Mouse (Mus musculus) stomach, postnatal 0 days (tissue): Measurements from ENCODE around the gene Pbx3. TPM values are rescaled to one million over a fixed set of nuclear protein-coding genes. Genes with fewer than 3 reads are reported as not detected.
A peak's percentile ranks its signal among the peaks of the same experiment; 100 is the strongest.

Experiments
- ATAC-seq: fragments of 200-750 bp; cut with Nextera tagmentation; 2 replicates; pipeline ENCODE4 v1.8.0; 2017; ENCODE audit not compliant: low FRiP score, low TSS enrichment
- DNase-seq: peaks from one replicate; pipeline ENCODE4 v3.0.0-alpha.2; 2016; ENCODE audit warnings: low spot score
- H3K27ac ChIP-seq: fragments of 300-500 bp; sonication (generic); replicated peaks from 2 replicates; pipeline ENCODE4 v1.5.1; 2014; ENCODE audit warnings: mild to moderate bottlenecking, control low read depth
- H3K27me3 ChIP-seq: fragments of 300-500 bp; sonication (generic); 2 replicates; pipeline ENCODE4 v1.6.1; 2014; ENCODE audit warnings: low read length; ENCODE audit not compliant: control insufficient read depth, insufficient read depth
- H3K36me3 ChIP-seq: fragments of 300-500 bp; sonication (generic); 2 replicates; pipeline ENCODE4 v1.6.1; 2014; ENCODE audit warnings: low read length, mixed read lengths; ENCODE audit not compliant: control insufficient read depth, insufficient read depth
- H3K4me1 ChIP-seq: fragments of 300-500 bp; sonication (generic); replicated peaks from 2 replicates; pipeline ENCODE4 v1.6.1; 2014; ENCODE audit warnings: antibody characterized with exemption; ENCODE audit not compliant: control insufficient read depth, insufficient read depth
- H3K4me2 ChIP-seq: fragments of 300-500 bp; sonication (generic); replicated peaks from 2 replicates; pipeline ENCODE4 v1.6.1; 2014; ENCODE audit warnings: low read depth, mild to moderate bottlenecking, control low read depth, moderate library complexity
- H3K4me3 ChIP-seq: fragments of 300-500 bp; sonication (generic); 2 replicates; pipeline ENCODE4 v1.5.1; 2014; ENCODE audit warnings: low read depth, low read length, control low read depth
- H3K9ac ChIP-seq: fragments of 300-500 bp; sonication (generic); 2 replicates; pipeline ENCODE4 v1.6.1; 2014; ENCODE audit warnings: mild to moderate bottlenecking, low read length, control low read depth, mixed read lengths
- H3K9me3 ChIP-seq: fragments of 300-500 bp; sonication (generic); 2 replicates; pipeline ENCODE4 v1.6.1; 2016; ENCODE audit warnings: low read length; ENCODE audit not compliant: control insufficient read depth
- CTCF ChIP-seq: IDR thresholded peaks from 2 replicates; pipeline ENCODE4 v1.5.1; 2016; ENCODE audit warnings: antibody characterized with exemption, low read depth, mild to moderate bottlenecking, moderate library complexity
- EP300 ChIP-seq: optimal IDR thresholded peaks from 2 replicates; pipeline ENCODE3; 2016; ENCODE audit warnings: antibody characterized with exemption
- WGBS: fragments of 180-500 bp; shearing (Covaris S2); extraction: QIAGEN DNeasy Blood & Tissue Kit; methylation state at CpG from one replicate; pipeline ENCODE4 v1.1.7; 2014; 5-methylcytosine and 5-hydroxymethylcytosine counted together
- polyA plus RNA-seq: library from polyadenylated mRNA; unstranded; fragments of >200 nt; fragmentation: Nextera tagmentation; extraction: Ambion mirVana; gene quantifications from 2 replicates; pipeline ENCODE4 v1.2.1, GENCODE M21; 2015

The Pbx3 gene
- polyA plus RNA-seq, 1 experiment from 2014 or later = 11.6 TPM

DNA sequence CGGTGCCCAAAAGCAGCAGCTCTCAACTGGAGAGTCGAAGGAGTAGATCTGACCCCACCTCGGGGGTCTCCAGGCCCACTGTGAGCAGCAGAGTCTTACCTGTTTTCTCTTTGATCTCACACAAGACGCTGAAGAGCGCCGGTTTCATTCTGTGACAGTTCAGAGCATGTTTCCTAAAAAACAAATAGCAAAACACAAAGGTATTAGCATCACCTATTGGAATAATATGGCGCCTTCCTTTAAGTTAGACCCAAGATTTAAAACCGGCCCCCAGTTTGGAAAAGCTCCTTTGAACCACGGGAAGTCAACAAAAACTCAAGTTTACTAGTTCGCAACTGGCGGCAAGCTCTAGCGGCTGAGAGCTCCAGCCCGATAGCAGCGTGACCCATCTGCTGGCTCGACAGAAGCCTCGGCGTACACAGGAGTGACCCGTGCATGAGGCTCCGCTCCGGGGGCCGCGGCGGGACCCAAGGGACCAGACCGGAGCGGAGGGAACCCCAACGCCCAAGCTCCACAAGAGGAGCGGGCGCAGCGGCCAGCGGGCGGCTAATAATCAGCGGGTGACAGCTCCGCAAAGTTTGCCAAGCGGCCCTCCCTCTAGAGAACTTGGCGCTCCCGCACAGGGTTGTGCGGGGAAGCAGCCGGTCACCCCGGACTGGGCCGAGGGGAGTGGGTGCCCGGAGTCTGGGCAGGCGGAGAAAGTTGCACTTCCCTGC is 2.1 kb downstream of the Pbx3 start:
- DNase-seq (peak; percentile 48), ATAC-seq (no peak)
- peak overlapping the region; percentile 97 for H3K4me2 ChIP-seq
- no peaks in the 10 kb centered on the region for H3K4me1 ChIP-seq
- no peaks in the 10 kb centered on the region for H3K36me3 ChIP-seq
- 2% methylated on average over 42 of the region's 42 CpGs for WGBS
- no peaks in the 10 kb centered on the region for H3K9me3 ChIP-seq
- H3K27me3 ChIP-seq = no peaks in the 10 kb centered on the region
- peak overlapping the region; percentile 87 for H3K9ac ChIP-seq
- H3K4me3 ChIP-seq = peak overlapping the region; percentile 89
- TF ChIP-seq CTCF (no peak), EP300 (no peak)
- H3K27ac ChIP-seq = peak overlapping the region; percentile 97

DNA sequence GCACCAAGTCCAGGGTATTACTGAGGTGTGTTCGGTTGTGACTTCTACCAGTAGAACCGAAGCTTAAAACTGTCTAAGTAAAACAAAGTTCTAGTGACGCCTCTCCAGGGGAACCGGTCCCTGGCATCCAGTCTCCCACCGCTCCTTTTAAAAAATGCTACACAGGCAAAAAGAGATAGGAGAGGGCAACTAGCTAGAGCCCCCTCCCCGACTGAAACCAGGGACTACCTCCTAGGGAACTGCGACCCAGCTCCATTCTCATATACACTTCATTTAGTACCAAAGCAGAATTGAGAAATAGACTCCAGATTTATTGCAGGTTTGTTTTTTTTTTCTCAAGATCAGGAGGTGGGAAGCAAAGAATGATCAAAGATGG is 2.6 kb downstream of the Pbx3 start:
- Histone ChIP-seq H3K4me1 (no peaks in the 10 kb centered on the region), H3K4me2 (peak overlapping the region; percentile 97), H3K9me3 (no peaks in the 10 kb centered on the region), H3K36me3 (no peaks in the 10 kb centered on the region), H3K9ac (no peak overlapping the region), H3K27ac (no peak overlapping the region; the same call in 1 of the 2 replicates), H3K4me3 (peak overlapping the region; percentile 89), H3K27me3 (no peaks in the 10 kb centered on the region)
- no peak for TF ChIP-seq EP300
- no peak for TF ChIP-seq CTCF
- DNase-seq (no peak), ATAC-seq (no peak)
- WGBS = 36% methylated on average over 7 of the region's 7 CpGs

DNA sequence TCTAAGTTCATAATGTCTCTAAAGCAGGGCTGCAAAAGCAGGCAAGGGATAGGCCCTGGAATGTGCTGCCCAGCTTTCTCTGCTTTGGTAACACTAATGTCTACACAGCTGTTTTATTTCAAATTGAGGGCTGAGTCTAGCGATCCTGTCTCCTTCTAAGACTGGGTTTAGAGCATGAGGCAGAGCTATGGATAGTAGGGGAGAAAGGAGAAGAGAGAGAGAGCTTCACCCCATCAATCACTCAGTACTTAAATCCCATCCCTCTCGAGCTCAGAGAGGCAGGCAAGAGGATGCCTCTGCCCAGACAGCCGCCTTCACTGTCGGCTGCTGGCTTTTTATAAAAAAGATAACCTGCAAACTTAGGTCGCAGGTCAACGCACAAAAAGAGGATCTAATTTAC is 4.5 kb downstream of the Pbx3 start:
- no peaks in the 10 kb centered on the region for H3K9me3 ChIP-seq
- H3K27ac ChIP-seq = 0 out of 2 replicates have a peak overlapping the region, but pooled peaks have one; percentile 13
- no peak for TF ChIP-seq EP300
- no peak for TF ChIP-seq CTCF
- no peak for DNase-seq
- no peak for ATAC-seq
- no peak overlapping the region for H3K4me3 ChIP-seq
- peak overlapping the region; percentile 28 for H3K4me2 ChIP-seq
- H3K4me1 ChIP-seq = no peaks in the 10 kb centered on the region
- 17% methylated on average over 6 of the region's 6 CpGs for WGBS
- no peak overlapping the region for H3K9ac ChIP-seq
- no peaks in the 10 kb centered on the region for H3K27me3 ChIP-seq
- H3K36me3 ChIP-seq = no peaks in the 10 kb centered on the region

DNA sequence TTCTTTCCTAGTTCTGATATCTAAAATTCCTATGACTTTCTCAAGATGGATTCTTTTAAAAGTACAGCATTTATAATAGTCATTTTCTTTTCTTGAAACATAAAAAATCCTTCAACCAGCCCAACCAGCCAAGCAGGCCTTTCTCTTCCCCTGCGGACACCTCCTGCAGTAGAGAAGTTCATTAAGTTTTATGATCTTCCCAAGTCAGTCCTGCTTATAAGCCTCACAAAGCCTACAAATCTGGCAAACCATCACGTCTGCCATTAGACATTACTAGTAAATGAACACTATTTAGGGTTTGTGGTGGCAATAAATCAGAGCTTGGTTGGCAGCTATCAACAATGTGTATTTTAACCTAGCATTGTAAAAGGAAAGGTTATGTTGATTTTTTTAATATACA is 5.9 kb downstream of the Pbx3 start:
- no peaks in the 10 kb centered on the region for H3K9me3 ChIP-seq
- 56% methylated on average over 2 of the region's 2 CpGs for WGBS
- H3K27ac ChIP-seq = no peak overlapping the region
- no peaks in the 10 kb centered on the region for H3K27me3 ChIP-seq
- H3K4me3 ChIP-seq = no peak overlapping the region
- no peaks in the 10 kb centered on the region for H3K4me1 ChIP-seq
- no peaks in the 10 kb centered on the region for H3K36me3 ChIP-seq
- H3K9ac ChIP-seq = no peak overlapping the region
- DNase-seq (no peak), ATAC-seq (no peak)
- H3K4me2 ChIP-seq = no peak overlapping the region
- no peak for TF ChIP-seq CTCF
- no peak for TF ChIP-seq EP300

DNA sequence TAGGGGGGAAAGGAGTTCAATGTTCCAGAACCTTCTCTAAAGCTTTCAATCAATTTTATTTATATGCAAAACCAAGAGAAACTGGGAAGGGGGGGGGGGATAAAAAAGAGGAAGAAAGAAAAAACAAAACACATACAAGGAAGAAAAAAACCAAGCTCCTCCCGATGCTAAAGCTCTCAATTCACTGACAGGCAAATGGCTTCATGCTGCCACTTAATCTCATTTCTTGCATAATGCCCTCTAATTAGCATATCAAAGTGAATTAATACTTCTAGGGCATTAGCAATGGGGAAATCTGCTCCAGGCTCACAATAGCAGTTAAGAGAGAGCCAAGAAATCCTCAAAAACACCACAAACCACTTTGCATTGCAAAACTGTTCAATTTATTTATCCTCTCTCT is 9.3 kb downstream of the Pbx3 start:
- ATAC-seq = no peak
- no peaks in the 10 kb centered on the region for H3K4me1 ChIP-seq
- WGBS = 42% methylated on average over 1 of the region's 1 CpGs
- TF ChIP-seq EP300 (no peak), CTCF (no peak)
- no peak for DNase-seq
- no peak overlapping the region for H3K27ac ChIP-seq
- no peak overlapping the region for H3K9ac ChIP-seq
- no peak overlapping the region for H3K4me2 ChIP-seq
- H3K27me3 ChIP-seq = no peaks in the 10 kb centered on the region
- no peaks in the 10 kb centered on the region for H3K9me3 ChIP-seq
- H3K4me3 ChIP-seq = no peak overlapping the region
- H3K36me3 ChIP-seq = no peaks in the 10 kb centered on the region

DNA sequence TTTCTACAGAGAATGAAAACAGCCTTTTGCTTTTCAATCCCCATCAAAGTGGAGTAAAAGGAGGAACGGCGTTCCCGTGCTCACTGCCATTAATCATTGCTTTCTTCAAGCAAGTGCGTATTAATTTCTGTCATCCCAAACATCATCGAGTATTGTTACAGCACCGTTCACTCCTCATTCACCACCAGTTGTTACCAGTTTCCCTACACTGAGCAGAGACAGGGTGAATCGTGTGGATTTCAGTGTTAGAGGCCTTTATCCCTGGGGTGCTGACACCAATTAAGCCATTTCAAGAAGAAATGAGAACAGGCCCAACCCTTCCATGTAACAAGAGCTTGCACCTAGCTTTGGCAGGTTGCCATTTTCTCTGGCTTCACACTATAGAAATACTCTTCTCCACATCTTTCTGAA is 17.1 kb downstream of the Pbx3 start:
- 29% methylated on average over 7 of the region's 7 CpGs for WGBS
- Histone ChIP-seq H3K36me3 (no peaks in the 10 kb centered on the region), H3K4me3 (no peak overlapping the region), H3K4me1 (no peaks in the 10 kb centered on the region), H3K27me3 (no peaks in the 10 kb centered on the region), H3K27ac (no peak overlapping the region), H3K4me2 (0 out of 2 replicates have a peak overlapping the region, but pooled peaks have one; percentile 8), H3K9me3 (no peaks in the 10 kb centered on the region), H3K9ac (no peak overlapping the region)
- DNase-seq (no peak), ATAC-seq (no peak)
- TF ChIP-seq CTCF (no peak), EP300 (no peak)
